Mouse (Mus musculus) adrenal gland, adult (tissue): ENCODE results near the gene 1110012L19Rik.
A peak's percentile ranks its signal among the peaks of the same experiment; 100 is the strongest.
"Not testable (repeated sequence)": the region's sequence is repeated elsewhere in the genome, so short reads cannot be mapped to it uniquely, and the experiment has no call there.

Experiments used
- DNase-seq, 2 experiments: peaks; one replicate each; pipeline ENCODE4 v3.0.0; 2022 to 2023; ENCODE audit warnings: low spot score in 1 of 2; ENCODE audit not compliant: inconsistent age in 2 of 2

The 1110012L19Rik gene

DNA sequence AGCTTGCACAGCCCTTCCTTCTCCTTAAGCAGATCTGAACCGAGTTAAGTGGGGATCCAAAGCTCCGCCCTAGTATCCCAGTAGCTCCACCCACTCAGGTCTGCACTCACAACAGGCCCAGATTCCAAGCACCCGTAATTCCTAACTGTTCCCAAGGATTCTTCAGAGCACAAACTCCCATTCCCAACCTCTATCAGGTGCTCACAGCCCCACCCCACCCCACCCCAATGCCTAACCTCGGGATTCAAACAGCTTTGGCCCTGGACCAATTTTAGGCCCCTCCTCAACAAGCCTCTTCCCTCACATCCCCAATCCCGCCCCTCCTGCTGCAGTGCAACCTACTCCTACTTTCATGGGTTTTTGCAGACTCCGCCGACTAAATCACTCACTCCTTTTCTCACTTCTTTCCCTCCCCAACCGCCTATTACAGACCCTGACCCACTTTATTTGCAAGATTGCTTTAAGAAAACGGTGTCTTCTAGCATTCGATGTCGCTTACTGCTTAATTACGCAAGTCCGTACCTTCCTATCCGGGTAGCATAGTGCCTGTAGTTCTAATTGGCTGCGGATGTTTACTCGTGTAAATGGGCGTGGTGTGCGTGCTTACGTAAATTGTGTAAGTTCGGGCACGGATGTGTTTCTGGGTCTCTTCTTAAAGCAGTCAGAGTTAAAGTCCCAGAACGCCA is at the start of gene 1110012L19Rik:
Gene 1110012L19Rik (plus strand): TSS at position 602 of the 686 bp plus-strand sequence.
- peak; percentile 80 to 94 for DNase-seq

DNA sequence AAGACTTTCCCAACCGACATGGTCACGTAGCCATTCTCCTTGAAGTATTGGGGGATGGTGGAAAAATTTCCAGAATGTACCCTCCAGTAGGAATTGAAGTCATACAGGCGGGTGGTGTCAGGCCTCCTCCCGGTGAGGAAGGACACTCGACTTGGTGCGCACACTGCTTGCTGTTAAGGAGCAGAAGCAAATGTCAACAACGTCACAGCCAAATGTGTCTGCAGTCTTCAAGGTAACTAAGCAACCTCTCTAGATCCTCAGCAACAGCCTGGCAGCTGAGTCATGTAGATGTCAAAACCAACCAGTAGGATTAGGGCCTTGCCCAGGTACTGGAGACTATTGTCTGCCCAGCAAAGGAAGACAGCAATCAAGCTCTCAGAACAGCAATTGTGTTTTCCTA is 22.7 kb upstream of the 1110012L19Rik start:
- peak in 1 of 2 experiments; percentile 34 for DNase-seq

DNA sequence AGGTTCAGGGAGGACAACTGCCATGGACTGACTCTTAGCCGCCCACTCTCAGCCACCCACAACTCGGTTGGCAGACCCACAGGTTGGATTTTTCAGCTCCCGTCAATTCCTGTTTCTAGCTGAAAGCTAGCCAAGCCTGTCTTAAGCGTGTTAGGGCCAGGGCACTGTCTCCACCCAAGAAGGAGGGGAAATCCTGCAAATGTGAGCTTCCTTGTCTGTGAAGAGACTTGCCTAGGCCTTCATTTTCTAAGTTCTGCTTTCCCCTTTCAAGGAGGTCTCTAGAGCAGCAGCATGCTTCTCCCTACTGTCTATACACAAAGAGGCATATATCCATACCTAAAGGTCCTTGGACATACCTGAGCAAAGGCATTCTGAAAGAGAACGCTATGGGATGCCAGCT is 22.2 kb upstream of the 1110012L19Rik start:
- no peak for DNase-seq

DNA sequence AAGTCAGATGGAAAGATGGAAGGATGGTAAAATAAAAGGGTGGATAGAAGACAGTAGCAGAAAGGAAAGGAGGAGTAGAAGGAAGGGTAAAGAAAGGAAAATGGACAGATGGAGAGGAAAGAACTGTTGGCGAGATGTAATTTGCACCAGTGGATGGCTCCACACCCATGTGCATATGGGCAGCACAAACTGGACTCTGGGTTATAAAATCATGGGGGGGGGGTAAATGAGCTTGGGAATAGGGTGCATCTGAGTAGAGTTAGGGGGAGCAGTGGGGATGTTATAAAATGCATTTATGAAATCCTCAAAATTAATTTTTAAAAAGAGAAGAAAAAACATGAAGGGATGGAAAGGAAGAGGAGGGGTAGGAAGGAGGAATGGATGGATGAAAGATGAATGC is 21.5 kb upstream of the 1110012L19Rik start:
- no peak for DNase-seq

DNA sequence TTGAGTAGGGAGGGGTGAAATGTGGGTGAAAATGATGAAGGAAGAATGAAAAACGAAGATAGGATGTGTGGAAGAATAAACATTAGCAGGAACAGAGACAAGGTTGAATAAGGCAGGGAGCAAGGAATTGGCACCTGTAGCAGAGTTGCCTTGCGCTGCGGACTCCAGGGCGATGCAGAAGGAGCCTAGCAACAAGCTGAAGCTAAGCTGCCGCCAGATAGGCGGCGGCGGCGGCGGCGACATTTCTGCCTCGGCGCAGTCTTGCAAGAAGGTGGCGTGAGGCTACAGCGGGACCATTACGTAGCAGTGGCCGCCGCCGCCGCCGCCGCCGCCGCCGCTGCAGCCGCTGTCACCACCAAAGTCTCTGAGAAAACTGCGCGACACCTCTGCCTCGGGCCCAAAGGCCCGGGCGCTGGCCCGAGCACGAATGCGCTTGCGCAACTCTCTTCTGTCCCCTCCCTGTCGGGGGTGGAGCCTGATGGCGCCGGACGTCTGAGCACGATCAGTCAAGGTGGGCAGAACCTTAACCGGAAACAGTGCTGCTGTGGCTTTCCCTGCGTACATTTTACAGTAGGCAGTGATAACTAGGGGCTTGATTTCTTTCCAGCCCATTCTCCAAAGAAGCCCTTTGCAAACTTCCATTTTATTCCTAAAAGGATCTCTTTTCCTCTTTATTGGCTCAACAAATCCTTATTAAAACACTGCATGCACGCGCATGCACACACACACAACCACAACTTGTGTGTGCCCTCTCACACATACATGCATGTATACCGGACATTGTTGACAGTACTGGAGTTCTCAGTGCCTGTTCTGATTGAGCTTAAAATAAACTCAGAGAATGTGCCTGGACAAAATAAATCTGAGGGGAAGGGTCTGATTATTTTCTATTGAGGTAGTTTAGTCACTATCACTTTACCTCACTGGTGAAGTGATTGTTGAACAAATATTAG is 20.7 kb upstream of the 1110012L19Rik start, which contains the start of gene Ids:
Gene Ids (minus strand): TSS at position 424 of the 953 bp plus-strand sequence.
- DNase-seq = peak; percentile 89 to 92

DNA sequence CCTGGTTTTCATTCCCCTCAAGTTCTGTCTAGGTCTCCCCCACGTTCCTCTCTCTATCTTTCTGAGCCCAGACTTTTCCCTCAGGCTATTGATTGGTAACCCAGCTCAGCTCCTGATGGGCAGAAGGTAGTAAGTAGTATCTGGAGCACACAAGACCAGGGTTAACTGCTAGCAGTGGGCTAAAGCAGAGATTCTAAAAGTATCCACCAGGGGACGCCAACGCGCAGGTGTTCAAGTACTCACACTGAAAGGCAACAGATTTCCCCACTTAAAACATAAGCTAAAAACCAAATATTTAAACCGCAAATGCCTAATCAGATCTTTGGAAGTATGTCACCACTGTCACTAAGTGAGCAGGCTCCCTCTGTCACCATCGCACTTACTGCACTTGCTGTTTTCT is 15.9 kb upstream of the 1110012L19Rik start:
- not testable (repeated sequence) for DNase-seq

DNA sequence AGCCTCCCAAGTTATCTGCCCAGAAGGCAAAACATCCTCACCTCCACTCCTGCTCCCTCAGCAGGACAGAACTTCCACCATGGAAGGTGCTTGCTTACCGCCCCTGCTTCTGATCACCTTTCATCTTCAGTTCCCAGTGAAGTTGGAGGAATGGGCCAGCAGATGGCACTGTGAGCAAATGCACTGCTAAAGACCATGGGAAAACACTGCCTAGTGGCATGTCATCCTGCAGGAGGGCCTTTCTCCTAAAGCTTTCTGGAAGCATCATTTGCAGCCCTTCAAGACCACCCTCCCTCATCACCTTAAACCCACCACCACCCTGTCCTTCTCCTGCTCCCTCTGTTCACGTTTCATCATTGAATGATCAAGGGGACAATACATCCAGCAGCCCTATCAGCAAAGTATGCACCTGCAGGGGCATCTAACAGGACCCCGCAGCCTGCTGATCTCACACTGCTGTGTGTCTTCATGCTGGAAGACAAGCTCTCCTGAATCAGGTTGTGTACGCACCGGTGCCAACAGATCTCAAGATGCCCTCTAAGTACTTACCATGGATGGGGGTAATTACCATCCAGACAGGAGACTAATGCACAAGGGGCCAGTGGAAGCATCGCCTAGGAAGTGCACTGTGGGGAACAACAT is 11.1 kb upstream of the 1110012L19Rik start:
- peak in 1 of 2 experiments; percentile 41 for DNase-seq

DNA sequence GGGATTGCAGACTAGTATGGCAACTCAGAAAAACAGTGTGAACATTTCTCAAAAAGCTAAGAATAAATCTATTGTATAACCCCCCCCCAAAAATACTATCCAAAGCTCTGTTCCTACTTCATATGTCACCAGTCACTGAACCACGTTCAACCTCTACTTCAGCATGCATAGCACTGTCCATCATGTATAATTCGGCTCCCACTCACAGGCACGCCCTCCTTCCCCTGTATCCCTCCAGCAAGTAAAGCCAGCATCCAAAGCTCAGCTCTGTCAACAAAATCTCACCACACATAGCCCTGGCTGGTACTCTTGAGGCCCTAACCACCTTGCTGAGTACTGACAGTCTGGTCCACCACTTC is 781 bp upstream of the 1110012L19Rik start:
- DNase-seq = no peak

DNA sequence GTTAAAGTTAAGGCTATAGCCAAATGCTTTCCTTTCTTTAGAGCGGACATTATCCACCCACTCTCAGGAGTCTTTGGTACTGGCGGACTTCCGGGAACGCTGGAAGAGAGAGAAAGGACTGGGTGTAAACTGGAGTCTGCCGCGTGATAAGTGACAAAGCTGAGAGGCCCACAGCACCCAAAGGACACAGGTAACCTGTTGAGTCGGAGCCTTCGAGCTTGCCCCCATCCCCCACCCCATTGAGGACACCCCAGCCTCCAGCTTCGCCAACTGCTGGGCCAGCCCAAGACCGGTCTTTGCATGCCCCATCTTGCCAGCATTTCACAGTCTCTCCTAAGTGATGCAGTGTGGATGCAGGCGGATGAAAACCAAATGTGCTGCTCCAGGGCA is 280 bp downstream of the 1110012L19Rik start:
- no peak for DNase-seq

DNA sequence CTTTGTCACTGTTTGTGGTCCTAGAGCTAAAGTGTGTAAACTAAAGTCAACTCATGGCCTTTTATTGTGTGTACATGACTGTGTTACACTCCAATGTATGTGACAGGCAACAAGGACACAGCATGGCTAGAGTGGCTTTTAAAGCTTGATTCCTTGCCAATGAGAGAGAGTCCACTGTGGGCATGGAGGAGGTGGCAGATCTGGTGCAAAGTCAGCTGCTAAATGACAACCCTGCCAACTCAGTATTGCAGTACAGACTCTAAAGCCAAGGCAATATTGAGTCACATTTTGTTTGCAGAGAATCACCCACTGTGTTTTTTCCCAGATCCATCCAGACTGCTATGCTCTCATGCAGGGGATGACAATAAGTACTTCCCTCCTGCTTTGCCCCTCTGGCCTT is 7.0 kb downstream of the 1110012L19Rik start:
- DNase-seq = not testable (repeated sequence)

DNA sequence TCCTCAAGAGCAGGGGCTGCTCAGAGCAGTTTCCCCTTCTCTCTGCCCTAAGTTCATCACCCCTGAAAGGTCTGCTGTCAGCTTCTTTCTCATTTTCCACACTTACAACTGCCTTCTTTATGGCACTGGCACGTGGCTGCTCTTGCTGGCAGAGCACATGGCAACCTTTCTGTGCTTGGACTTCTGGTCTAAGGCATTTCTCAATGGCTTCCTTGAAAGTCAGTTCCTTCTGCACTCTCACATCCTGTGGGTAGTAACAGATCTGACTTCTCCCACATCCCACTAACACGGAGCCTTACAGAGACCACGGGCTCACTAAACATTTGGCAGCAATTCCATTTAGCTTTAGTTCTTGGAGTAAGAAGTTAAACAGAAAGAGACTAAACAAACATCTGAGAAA is 39.8 kb downstream of the 1110012L19Rik start:
- DNase-seq = not testable (repeated sequence)
